ENCODE assay signal across 30 mouse cellular contexts in the genomic region with DNA sequence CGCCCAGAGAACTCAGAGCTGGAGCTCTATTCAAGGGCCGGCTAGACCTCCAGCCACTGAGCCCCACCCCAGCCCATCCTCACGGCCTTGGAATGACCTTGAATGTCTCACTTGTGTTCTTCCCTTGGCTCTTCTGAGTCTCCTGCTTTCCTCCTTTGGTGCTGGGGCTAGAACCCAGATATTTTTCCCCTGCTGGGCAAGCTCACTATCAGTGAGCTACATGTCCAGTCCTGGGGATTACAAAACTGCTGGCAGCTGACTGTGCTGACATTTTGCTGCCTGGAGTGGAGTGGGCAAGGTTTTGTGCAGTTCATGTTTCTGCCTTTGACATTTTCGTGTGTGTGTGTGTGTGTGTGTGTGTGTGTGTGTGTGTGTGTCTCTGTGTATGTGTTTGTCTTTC. TPM values are rescaled to one million over a fixed set of nuclear protein-coding genes. Genes with fewer than 3 reads are reported as not detected.
DNase-seq lines count a peak whose midpoint lies in the region; ATAC-seq and TF ChIP-seq lines count a peak whose summit lies in the region.
"Had no signal": no experiment of that assay in that cellular context is flagged by ENCODE, and none has a peak within 500 bp of the region (broad histone marks: within the 10 kb centered on the region; RNA-seq: fewer than 3 reads in every experiment).

No protein-coding gene starts in this region.

- peaks cover 27% of the 10 kb centered on the region for H3K27me3 ChIP-seq in limb, embryonic 12.5 days
- peaks cover 70% of the 10 kb centered on the region for H3K27me3 ChIP-seq in limb, embryonic 10.5 days (ENCODE audit: low read depth, poor library complexity, severe bottlenecking)
- no peaks in the 10 kb centered on the region for H3K27me3 ChIP-seq in intestine, postnatal 0 days (replicated peaks; ENCODE audit: control insufficient read depth, insufficient read depth, low read length)
- H3K27me3 ChIP-seq: lung, embryonic 15.5 days; neural tube, embryonic 13.5 days; Patski had no signal

- TF ChIP-seq CTCF in gastrocnemius, adult 2 months (IDR thresholded peaks at IDR 0.05): no peak
- no peak for TF ChIP-seq CTCF in intestine, postnatal 0 days (IDR thresholded peaks at IDR 0.05; ENCODE audit: low read depth)

- H3K27ac ChIP-seq in gastrocnemius, adult 2 months: peak overlapping the region; percentile 61
- H3K27ac ChIP-seq in limb, embryonic 12.5 days: no peak overlapping the region
- H3K27ac ChIP-seq in limb, embryonic 10.5 days: no peak overlapping the region
- no peak overlapping the region for H3K27ac ChIP-seq in intestine, postnatal 0 days (ENCODE audit: low read depth, low read length)
- H3K27ac ChIP-seq: hindbrain, embryonic 13.5 days; lung, embryonic 15.5 days; midbrain, embryonic 13.5 days; neural tube, embryonic 13.5 days had no signal

- DNase-seq in adrenal gland, adult (ENCODE audit: inconsistent age in 2 of 2, low spot score in 1 of 2): peak; percentile 69 to 84
- no peak for DNase-seq in adrenal gland, postnatal 25 days
- DNase-seq in gastrocnemius, adult 2 months: peak; percentile 79
- DNase-seq in gastrocnemius, postnatal 25 days: no peak
- no peak for DNase-seq in limb, embryonic 10.5 days (ENCODE audit: low spot score)
- DNase-seq in ZHBTc4 (ENCODE audit: low read depth, low spot score): peak; percentile 41
- DNase-seq: cerebellum, adult 11 months; cerebellum, adult 9-10 months; cerebellum, postnatal 36 days; kidney, adult 9 months; kidney, postnatal 10 days; layer of hippocampus, postnatal 36 days; left cerebral cortex, postnatal 4 days; liver; lung, postnatal 4 days; retina, postnatal 1 day; right cerebral cortex, postnatal 25 days; spleen, adult 18-20 months; thymus, postnatal 25 days had no signal

- intact Hi-C loops in gastrocnemius, adult 2 months (cut with DNase I): no loop called here

- no peak for ATAC-seq in limb, embryonic 12.5 days (ENCODE audit: insufficient number of reproducible peaks, insufficient read depth, low FRiP score, low TSS enrichment, low read depth)
- no peak for ATAC-seq in intestine, postnatal 0 days
- ATAC-seq: forebrain, embryonic 14.5 days; intestine, embryonic 16.5 days; midbrain, embryonic 13.5 days; Patski had no signal

- H3K4me2 ChIP-seq in limb, embryonic 12.5 days: no peak overlapping the region
- H3K4me2 ChIP-seq in intestine, postnatal 0 days (replicated peaks; ENCODE audit: low read depth): no peak overlapping the region
- H3K4me2 ChIP-seq: hindbrain, embryonic 13.5 days; lung, embryonic 15.5 days; midbrain, embryonic 13.5 days; neural tube, embryonic 13.5 days had no signal

- H3K4me3 ChIP-seq in gastrocnemius, adult 2 months: no peak overlapping the region
- no peak overlapping the region for H3K4me3 ChIP-seq in limb, embryonic 12.5 days (replicated peaks)
- H3K4me3 ChIP-seq in limb, embryonic 10.5 days: no peak overlapping the region
- H3K4me3 ChIP-seq in intestine, postnatal 0 days (ENCODE audit: low read depth, low read length): no peak overlapping the region
- H3K4me3 ChIP-seq: hindbrain, embryonic 13.5 days; lung, embryonic 15.5 days; megakaryocyte, embryonic 14.5 days; midbrain, embryonic 13.5 days; neural tube, embryonic 13.5 days had no signal

- H3K9me3 ChIP-seq in limb, embryonic 12.5 days: no peaks in the 10 kb centered on the region
- H3K9me3 ChIP-seq in limb, embryonic 10.5 days (replicated peaks): no peaks in the 10 kb centered on the region
- H3K9me3 ChIP-seq in intestine, postnatal 0 days (ENCODE audit: control insufficient read depth): no peaks in the 10 kb centered on the region
- H3K9me3 ChIP-seq: hindbrain, embryonic 13.5 days; lung, embryonic 15.5 days; midbrain, embryonic 13.5 days; neural tube, embryonic 13.5 days had no signal

- 0 out of 2 replicates have a peak overlapping the region, but pooled peaks have one; percentile 12 for H3K9ac ChIP-seq in limb, embryonic 12.5 days (replicated peaks)
- no peak overlapping the region for H3K9ac ChIP-seq in intestine, postnatal 0 days (ENCODE audit: low read depth, low read length)
- H3K9ac ChIP-seq: hindbrain, embryonic 13.5 days; lung, embryonic 15.5 days; midbrain, embryonic 13.5 days; neural tube, embryonic 13.5 days had no signal

- WGBS in limb, embryonic 12.5 days: 67% methylated on average over 4 of the region's 4 CpGs
- WGBS in limb, embryonic 10.5 days: 74% methylated on average over 4 of the region's 4 CpGs
- 69% methylated on average over 4 of the region's 4 CpGs for WGBS in intestine, postnatal 0 days

- no peaks in the 10 kb centered on the region for H3K36me3 ChIP-seq in limb, embryonic 12.5 days
- H3K36me3 ChIP-seq in limb, embryonic 10.5 days: no peaks in the 10 kb centered on the region
- no peaks in the 10 kb centered on the region for H3K36me3 ChIP-seq in intestine, postnatal 0 days (ENCODE audit: control insufficient read depth, insufficient read depth)
- H3K36me3 ChIP-seq: G1E; hindbrain, embryonic 13.5 days; lung, embryonic 15.5 days; midbrain, embryonic 13.5 days; neural tube, embryonic 13.5 days had no signal

- peaks cover 15% of the 10 kb centered on the region for H3K4me1 ChIP-seq in limb, embryonic 12.5 days (replicated peaks)
- peaks cover 15% of the 10 kb centered on the region for H3K4me1 ChIP-seq in limb, embryonic 10.5 days
- no peaks in the 10 kb centered on the region for H3K4me1 ChIP-seq in intestine, postnatal 0 days (replicated peaks; ENCODE audit: control insufficient read depth, insufficient read depth, low read length)
- H3K4me1 ChIP-seq: lung, embryonic 15.5 days had no signal

RNA-seq across cellular contexts. Expression of a gene that starts 31.0 kb away (rescaled TPM):
- total RNA-seq in adrenal gland, postnatal 25 days (2021): 100 and 121 TPM in 2 replicates
- 1 to 10 TPM; 2.1 to 2.2 TPM for total RNA-seq in gastrocnemius, adult 2 months (2021)
- 1 to 10 TPM; 2.4 to 3.5 TPM for total RNA-seq in gastrocnemius, postnatal 25 days (2021)
- polyA plus RNA-seq in limb, embryonic 12.5 days (2016; fragmentation: Nextera tagmentation; extraction: Ambion mirVana): 9.8 and 12.5 TPM in 2 replicates
- 4.3 and 7.1 TPM in 2 replicates for polyA plus RNA-seq in limb, embryonic 10.5 days (2016; fragmentation: Nextera tagmentation; extraction: Ambion mirVana)
- polyA plus RNA-seq in intestine, postnatal 0 days (2015; fragmentation: Nextera tagmentation; extraction: Ambion mirVana): 6.5 and 7.6 TPM in 2 replicates
- total RNA-seq: G1E had no signal

Comparison
In these comparisons a context has a peak if more than half of its experiments do, and no peak if none do; other contexts are left out.
1. DNase-seq: peak in adrenal gland, adult (2 of 2), gastrocnemius, adult 2 months (single experiment) and ZHBTc4 (single experiment); none in adrenal gland, postnatal 25 days (single experiment), gastrocnemius, postnatal 25 days (single experiment) and limb, embryonic 10.5 days (single experiment).
2. RNA of a gene that starts 31.0 kb away (total RNA-seq): 100 to 121 TPM in adrenal gland, postnatal 25 days; 2.4 to 3.5 TPM in gastrocnemius, postnatal 25 days and 2.1 to 2.2 TPM in gastrocnemius, adult 2 months; every median in the first group is over 10 times any median in the second.